9 mouse cellular contexts compared by ENCODE assay signal in genomic region chr6:94696182-94697080, GRCm38 (mm10). TPM values are rescaled to one million over a fixed set of nuclear protein-coding genes. Genes with fewer than 3 reads are reported as not detected.
DNase-seq lines count a peak whose midpoint lies in the region; ATAC-seq and TF ChIP-seq lines count a peak whose summit lies in the region.
"Had no signal": no experiment of that assay in that cellular context is flagged by ENCODE, and none has a peak within 500 bp of the region (broad histone marks: within the 10 kb centered on the region; RNA-seq: fewer than 3 reads in every experiment).

No protein-coding gene starts in this region.

- H3K36me3 ChIP-seq in heart, embryonic 14.5 days (ENCODE audit: control insufficient read depth, insufficient read depth, low read length) = no peaks in the 10 kb centered on the region
- no peaks in the 10 kb centered on the region for H3K36me3 ChIP-seq in intestine, embryonic 15.5 days
- no peaks in the 10 kb centered on the region for H3K36me3 ChIP-seq in midbrain, embryonic 15.5 days (replicated peaks)
- H3K36me3 ChIP-seq in thymus, adult 2 months (ENCODE audit: control insufficient read depth, insufficient read depth, low read length) = no peaks in the 10 kb centered on the region

- TF ChIP-seq POLR2A in embryonic fibroblast, embryonic 13.5 days (IDR thresholded peaks at IDR 0.05; ENCODE audit: low read depth, low read length) = no peak
- no peak for TF ChIP-seq POLR2A in thymus, adult 2 months (IDR thresholded peaks at IDR 0.05; ENCODE audit: control insufficient read depth, extremely low read depth, insufficient read depth, low read length, poor library complexity)

- H3K27me3 ChIP-seq in heart, embryonic 14.5 days (ENCODE audit: control insufficient read depth, insufficient read depth, low read length) = no peaks in the 10 kb centered on the region
- no peaks in the 10 kb centered on the region for H3K27me3 ChIP-seq in intestine, embryonic 15.5 days (replicated peaks)
- no peaks in the 10 kb centered on the region for H3K27me3 ChIP-seq in midbrain, embryonic 15.5 days (replicated peaks)
- H3K27me3 ChIP-seq in thymus, adult 2 months (ENCODE audit: control insufficient read depth, insufficient read depth, low read length) = no peaks in the 10 kb centered on the region

- ATAC-seq in heart, embryonic 14.5 days (ENCODE audit: insufficient number of reproducible peaks, insufficient read depth, low FRiP score, low read depth) = no peak
- no peak for ATAC-seq in intestine, embryonic 15.5 days
- ATAC-seq in midbrain, embryonic 15.5 days (replicated peaks) = no peak

- TF ChIP-seq CTCF in embryonic fibroblast, embryonic 13.5 days (IDR thresholded peaks at IDR 0.05; ENCODE audit: borderline replicate concordance, insufficient read depth, low read length) = no peak
- no peak for TF ChIP-seq CTCF in thymus, adult 2 months (IDR thresholded peaks at IDR 0.05; ENCODE audit: borderline replicate concordance, control insufficient read depth, extremely low read depth, insufficient read depth, low read length, poor library complexity)

- 0 out of 2 replicates have a peak overlapping the region, but pooled peaks have one; percentile 7 for H3K9ac ChIP-seq in heart, embryonic 14.5 days (ENCODE audit: low read length)
- H3K9ac ChIP-seq in intestine, embryonic 15.5 days = no peak overlapping the region
- H3K9ac ChIP-seq in midbrain, embryonic 15.5 days = no peak overlapping the region

- no peak overlapping the region for H3K27ac ChIP-seq in heart, embryonic 14.5 days (replicated peaks in 1 of 2; ENCODE audit: control insufficient read depth in 1 of 2, insufficient read depth in 1 of 2, low read depth in 2 of 2, low read length in 2 of 2)
- H3K27ac ChIP-seq in embryonic fibroblast, embryonic 13.5 days (ENCODE audit: insufficient read depth, low read length) = no peak overlapping the region
- H3K27ac ChIP-seq in intestine, embryonic 15.5 days = peak overlapping the region; percentile 48; the same call in 1 of the 2 replicates
- no peak overlapping the region for H3K27ac ChIP-seq in midbrain, embryonic 15.5 days
- H3K27ac ChIP-seq in thymus, adult 2 months (ENCODE audit: control insufficient read depth, insufficient read depth, low read length) = no peak overlapping the region; the same call in 1 of the 2 replicates

- peak overlapping the region; percentile 86 for H3K4me2 ChIP-seq in heart, embryonic 14.5 days (ENCODE audit: low read length)
- H3K4me2 ChIP-seq in intestine, embryonic 15.5 days (replicated peaks) = peak overlapping the region; percentile 79
- H3K4me2 ChIP-seq in midbrain, embryonic 15.5 days = peak overlapping the region; percentile 92

- 60% methylated on average over 10 of the region's 10 CpGs for WGBS in heart, embryonic 14.5 days
- WGBS in intestine, embryonic 15.5 days = 31% methylated on average over 10 of the region's 10 CpGs
- 58% methylated on average over 10 of the region's 10 CpGs for WGBS in midbrain, embryonic 15.5 days
- 83% methylated on average over 10 of the region's 10 CpGs for WGBS in thymus, adult 2 months

- no peak for DNase-seq in heart, adult 9 months (ENCODE audit: low spot score in 2 of 2)
- DNase-seq in thymus, adult 2 months = no peak
- no peak for DNase-seq in left cerebral cortex, postnatal 25 days (ENCODE audit: low spot score in 2 of 2)
- no peak for DNase-seq in thymus, postnatal 25 days

- H3K9me3 ChIP-seq in heart, embryonic 14.5 days (ENCODE audit: control insufficient read depth, low read length) = no peaks in the 10 kb centered on the region
- H3K9me3 ChIP-seq in intestine, embryonic 15.5 days = no peaks in the 10 kb centered on the region
- H3K9me3 ChIP-seq in midbrain, embryonic 15.5 days = no peaks in the 10 kb centered on the region

- intact Hi-C loops in left cerebral cortex, postnatal 25 days (cut with DNase I) = loop anchor here (5.0 kb wide), 1 partner anchor 64 kb away; no protein-coding TSS in a partner anchor

- H3K4me3 ChIP-seq in heart, embryonic 14.5 days (ENCODE audit: control insufficient read depth in 1 of 2, insufficient read depth in 1 of 2, low read depth in 1 of 2, low read length in 2 of 2) = peak overlapping the region in 1 of 2 experiments; percentile 2; a peak in 1 of 4 replicates
- peak overlapping the region; percentile 14 for H3K4me3 ChIP-seq in embryonic fibroblast, embryonic 13.5 days (ENCODE audit: insufficient read depth, low read length)
- H3K4me3 ChIP-seq in intestine, embryonic 15.5 days (replicated peaks) = peak overlapping the region; percentile 88
- H3K4me3 ChIP-seq in midbrain, embryonic 15.5 days = peak overlapping the region; percentile 76
- no peak overlapping the region for H3K4me3 ChIP-seq in thymus, adult 2 months (ENCODE audit: control insufficient read depth, insufficient read depth, low read length)
- H3K4me3 ChIP-seq: erythroblast, embryonic 14.5 days had no signal

- H3K4me1 ChIP-seq in heart, embryonic 14.5 days (ENCODE audit: control insufficient read depth in 2 of 2, insufficient read depth in 2 of 2, low read length in 2 of 2) = peaks cover 20 to 50% of the 10 kb centered on the region in 2 experiments
- peaks cover 23% of the 10 kb centered on the region for H3K4me1 ChIP-seq in embryonic fibroblast, embryonic 13.5 days (ENCODE audit: control insufficient read depth, insufficient read depth, low read length)
- peaks cover 60% of the 10 kb centered on the region for H3K4me1 ChIP-seq in intestine, embryonic 15.5 days (replicated peaks)
- H3K4me1 ChIP-seq in midbrain, embryonic 15.5 days = peaks cover 55% of the 10 kb centered on the region
- peaks cover 31% of the 10 kb centered on the region for H3K4me1 ChIP-seq in thymus, adult 2 months (replicated peaks; ENCODE audit: control insufficient read depth, insufficient read depth, low read length)

RNA-seq across cellular contexts. Expression of gene Lrig1, which starts 3.5 kb away (rescaled TPM):
- polyA plus RNA-seq in heart, embryonic 14.5 days (2014; fragmentation: Nextera tagmentation; extraction: Ambion mirVana) = 15.2 and 18.4 TPM in 2 replicates
- polyA plus RNA-seq in embryonic fibroblast, embryonic 13.5 days (2011; ENCODE audit: insufficient read length, low read depth, missing spikeins) = 34.6 and 44.5 TPM in 2 replicates
- 17.1 and 19.5 TPM in 2 replicates for polyA plus RNA-seq in intestine, embryonic 15.5 days (2015; fragmentation: Nextera tagmentation; extraction: Ambion mirVana)
- polyA plus RNA-seq in midbrain, embryonic 15.5 days (2015; fragmentation: Nextera tagmentation; extraction: Ambion mirVana) = 16.0 and 18.7 TPM in 2 replicates
- 58.7 and 62.1 TPM in 2 replicates for polyA plus RNA-seq in thymus, adult 2 months (2012; rRNA removed)
- 10 to 100 TPM; 27.4 to 31.8 TPM for total RNA-seq in left cerebral cortex, postnatal 25 days (2021)
